Mouse (Mus musculus): ENCODE data around the gene Fzr1. TPM values are rescaled to one million over a fixed set of nuclear protein-coding genes. Genes with fewer than 3 reads are reported as not detected.

Gene Fzr1
- polyA plus RNA-seq, 1 experiment from 2014 or later: 45.2 TPM

DNA sequence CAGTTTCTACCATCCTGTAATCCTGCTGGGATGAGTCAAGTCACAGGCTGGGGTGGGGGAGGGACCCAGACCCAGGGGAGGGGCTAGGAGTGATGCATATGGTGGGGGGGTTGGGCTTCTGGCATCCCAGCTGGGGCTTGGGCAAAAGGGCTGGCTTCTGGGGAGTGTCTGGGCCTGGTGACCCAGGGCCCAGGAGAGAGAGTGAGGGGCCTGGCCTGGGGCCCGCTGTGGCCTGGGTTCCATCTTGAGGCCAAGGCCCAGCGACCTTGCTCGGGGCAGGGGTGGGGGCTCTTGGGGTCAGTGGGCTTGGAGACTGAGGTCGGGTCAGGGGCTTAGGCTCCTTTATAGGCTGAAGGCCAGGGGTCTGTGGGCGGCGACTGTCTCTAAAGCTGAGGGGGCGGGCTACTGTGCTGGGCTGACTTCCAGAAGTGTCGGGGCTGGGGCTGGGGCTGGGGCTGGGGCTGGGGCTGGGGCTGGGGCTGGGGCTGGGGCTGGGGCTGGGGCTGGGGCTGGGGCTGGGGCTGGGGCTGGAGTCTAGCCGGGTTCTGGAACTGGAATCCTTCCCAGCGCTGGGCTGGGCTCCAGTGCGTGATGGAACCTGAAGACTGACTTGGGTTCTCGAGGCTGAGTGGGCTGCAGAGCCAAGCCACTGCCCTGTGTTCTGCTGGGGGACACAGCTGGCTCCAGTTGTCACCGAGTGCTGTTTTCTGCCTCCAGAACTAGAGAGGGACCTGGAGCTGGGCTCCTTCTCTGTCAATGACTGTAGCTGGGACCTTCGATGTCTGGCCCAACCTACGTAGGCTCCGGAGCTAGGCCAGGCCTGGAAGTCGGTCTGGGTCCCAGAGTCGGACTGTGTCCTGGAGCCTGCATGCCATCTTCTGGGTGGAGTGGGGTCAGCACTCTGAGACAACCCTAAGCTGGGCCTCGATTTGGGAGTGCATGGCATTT, 42.6 kb downstream of the Fzr1 start:
- peak; percentile 40 for TF ChIP-seq CTCF (IDR thresholded peaks at IDR 0.05; ENCODE audit: low read depth)
- Histone ChIP-seq H3K4me2 (replicated peaks; ENCODE audit: low read depth) (no peak overlapping the region), H3K4me1 (replicated peaks; ENCODE audit: control insufficient read depth, insufficient read depth, low read length) (0 out of 2 replicates have a peak, but pooled peaks cover under 1% of the 10 kb centered on the region), H3K27me3 (replicated peaks; ENCODE audit: control insufficient read depth, insufficient read depth, low read length) (peaks cover 14% of the 10 kb centered on the region), H3K4me3 (ENCODE audit: low read depth, low read length) (no peak overlapping the region), H3K27ac (ENCODE audit: low read depth, low read length) (peak overlapping the region; percentile 28; the same call in 1 of the 2 replicates), H3K9ac (ENCODE audit: low read depth, low read length) (no peak overlapping the region), H3K9me3 (ENCODE audit: control insufficient read depth) (no peaks in the 10 kb centered on the region), H3K36me3 (ENCODE audit: control insufficient read depth, insufficient read depth) (no peaks in the 10 kb centered on the region)
- ATAC-seq: no peak; the same call in 1 of the 2 replicates
- WGBS: 53% methylated on average over 18 of the region's 19 CpGs

DNA sequence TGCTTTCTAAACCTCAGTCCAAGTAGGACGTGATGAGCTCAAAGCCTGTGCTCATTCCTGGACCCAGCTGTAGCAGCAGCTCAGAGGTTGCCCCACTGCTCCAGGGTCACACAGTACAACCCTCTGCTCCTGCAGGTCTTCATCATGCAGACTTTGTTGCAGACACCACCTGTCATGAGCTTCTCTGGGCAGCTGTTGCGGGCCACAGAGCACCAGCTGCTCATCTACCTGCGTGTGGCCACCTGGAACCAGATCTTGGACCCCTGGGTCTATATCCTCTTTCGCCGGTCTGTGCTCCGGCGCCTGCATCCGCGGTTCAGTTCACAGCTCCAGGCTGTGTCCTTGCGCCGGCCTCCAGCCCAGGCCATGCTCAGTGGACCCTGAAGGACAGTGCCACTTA, 44.0 kb downstream of the Fzr1 start:
- Histone ChIP-seq H3K9ac (ENCODE audit: low read depth, low read length) (no peak overlapping the region), H3K4me1 (replicated peaks; ENCODE audit: control insufficient read depth, insufficient read depth, low read length) (0 out of 2 replicates have a peak, but pooled peaks cover 5% of the 10 kb centered on the region), H3K4me2 (replicated peaks; ENCODE audit: low read depth) (no peak overlapping the region), H3K36me3 (ENCODE audit: control insufficient read depth, insufficient read depth) (no peaks in the 10 kb centered on the region), H3K9me3 (ENCODE audit: control insufficient read depth) (no peaks in the 10 kb centered on the region), H3K27ac (ENCODE audit: low read depth, low read length) (no peak overlapping the region), H3K27me3 (replicated peaks; ENCODE audit: control insufficient read depth, insufficient read depth, low read length) (peaks cover 14% of the 10 kb centered on the region), H3K4me3 (ENCODE audit: low read depth, low read length) (no peak overlapping the region)
- WGBS: 80% methylated on average over 11 of the region's 11 CpGs
- TF ChIP-seq CTCF (IDR thresholded peaks at IDR 0.05; ENCODE audit: low read depth): no peak
- no peak for ATAC-seq

DNA sequence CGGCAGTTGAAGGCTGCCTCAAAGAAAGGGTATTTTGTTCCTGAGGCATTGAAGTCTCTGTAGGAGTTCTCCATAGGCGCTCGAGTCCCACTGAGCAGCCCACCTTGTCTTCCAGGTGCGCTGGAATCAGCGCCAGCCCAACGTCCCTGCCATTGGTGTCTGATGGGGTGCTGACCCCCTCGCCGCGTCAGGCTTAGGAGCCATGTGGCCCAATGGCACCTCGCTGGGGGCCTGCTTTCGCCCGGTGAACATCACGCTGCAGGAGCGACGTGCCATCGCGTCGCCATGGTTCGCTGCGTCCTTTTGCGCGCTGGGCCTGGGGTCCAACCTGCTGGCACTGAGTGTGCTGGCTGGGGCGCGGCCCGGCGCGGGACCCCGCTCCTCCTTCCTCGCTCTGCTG, 46.0 kb downstream of the Fzr1 start:
- Histone ChIP-seq H3K4me2 (replicated peaks; ENCODE audit: low read depth) (0 out of 2 replicates have a peak overlapping the region, but pooled peaks have one; percentile 24), H3K27ac (ENCODE audit: low read depth, low read length) (no peak overlapping the region), H3K4me3 (ENCODE audit: low read depth, low read length) (peak overlapping the region; percentile 5; the same call in 1 of the 2 replicates), H3K9ac (ENCODE audit: low read depth, low read length) (no peak overlapping the region), H3K27me3 (replicated peaks; ENCODE audit: control insufficient read depth, insufficient read depth, low read length) (peaks cover 14% of the 10 kb centered on the region), H3K4me1 (replicated peaks; ENCODE audit: control insufficient read depth, insufficient read depth, low read length) (peaks cover 12% of the 10 kb centered on the region; the same call in 1 of the 2 replicates), H3K36me3 (ENCODE audit: control insufficient read depth, insufficient read depth) (no peaks in the 10 kb centered on the region), H3K9me3 (ENCODE audit: control insufficient read depth) (no peaks in the 10 kb centered on the region)
- ATAC-seq: no peak
- WGBS: 37% methylated on average over 29 of the region's 29 CpGs
- no peak for TF ChIP-seq CTCF (IDR thresholded peaks at IDR 0.05; ENCODE audit: low read depth)

DNA sequence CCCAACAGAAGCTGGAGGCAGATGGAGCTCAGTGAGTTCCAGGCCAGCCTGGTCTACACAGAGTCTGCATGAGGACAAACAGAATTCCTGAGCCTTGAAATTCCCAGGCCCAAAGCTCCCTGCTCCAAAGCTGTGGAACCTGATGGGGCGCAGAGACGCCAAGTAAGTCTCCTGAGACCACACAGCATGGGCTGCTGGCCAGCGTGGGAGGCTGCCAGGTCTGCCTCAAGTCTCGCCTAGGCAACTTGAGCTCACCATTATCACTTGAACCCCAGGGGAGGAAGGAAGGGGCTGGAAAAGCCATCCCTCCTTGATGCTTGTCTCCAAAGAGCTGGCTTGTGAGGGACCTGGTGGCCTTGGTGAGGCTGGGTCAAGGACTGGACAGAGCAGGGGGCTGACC, 48.3 kb downstream of the Fzr1 start:
- H3K4me2 ChIP-seq (replicated peaks; ENCODE audit: low read depth): peak overlapping the region; percentile 30; the same call in 1 of the 2 replicates
- H3K4me1 ChIP-seq (replicated peaks; ENCODE audit: control insufficient read depth, insufficient read depth, low read length): peaks cover 12% of the 10 kb centered on the region; the same call in 1 of the 2 replicates
- peaks cover 14% of the 10 kb centered on the region for H3K27me3 ChIP-seq (replicated peaks; ENCODE audit: control insufficient read depth, insufficient read depth, low read length)
- no peak overlapping the region for H3K4me3 ChIP-seq (ENCODE audit: low read depth, low read length)
- WGBS: 55% methylated on average over 4 of the region's 4 CpGs
- peak overlapping the region; percentile 57 for H3K27ac ChIP-seq (ENCODE audit: low read depth, low read length)
- no peaks in the 10 kb centered on the region for H3K9me3 ChIP-seq (ENCODE audit: control insufficient read depth)
- H3K9ac ChIP-seq (ENCODE audit: low read depth, low read length): no peak overlapping the region; the same call in 1 of the 2 replicates
- TF ChIP-seq CTCF (IDR thresholded peaks at IDR 0.05; ENCODE audit: low read depth): no peak
- H3K36me3 ChIP-seq (ENCODE audit: control insufficient read depth, insufficient read depth): peaks cover 20% of the 10 kb centered on the region
- ATAC-seq: peak; percentile 9; the same call in 1 of the 2 replicates

DNA sequence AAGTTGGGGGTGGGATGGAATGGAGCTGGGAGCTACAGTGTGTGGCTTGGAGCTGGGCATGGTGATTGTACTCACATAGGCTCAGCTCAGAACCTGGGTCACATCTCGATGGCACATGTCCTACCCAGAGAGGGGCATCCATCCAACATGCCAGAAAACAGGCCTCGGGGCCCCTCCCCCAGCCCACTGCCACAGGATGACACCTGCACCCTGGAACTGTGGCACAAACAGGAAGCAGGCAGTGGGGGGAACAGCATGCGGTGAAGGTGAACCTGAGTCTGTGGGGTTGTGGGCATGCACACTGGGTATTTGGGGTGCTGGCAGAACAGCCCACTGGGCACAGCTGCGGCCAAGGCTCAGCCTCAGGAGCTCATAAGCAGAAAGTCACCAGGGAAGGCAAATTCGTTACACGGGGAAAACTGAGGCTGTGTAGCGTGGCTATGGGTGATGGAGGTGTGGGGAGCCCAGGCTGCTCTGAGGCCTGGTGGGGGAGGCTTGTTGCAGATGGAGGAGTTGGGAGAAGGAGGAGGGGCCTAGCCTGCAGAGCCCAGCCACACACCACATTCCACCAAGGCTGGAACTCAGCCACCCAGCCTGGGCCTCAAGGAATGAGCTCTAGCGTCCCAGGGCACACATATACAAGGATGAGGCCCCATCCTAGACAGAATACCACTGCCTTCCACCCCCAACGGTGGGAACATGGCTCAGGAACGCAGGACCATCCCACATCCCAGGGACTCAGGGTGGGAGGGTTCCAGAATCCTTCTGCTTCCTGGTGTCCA, 48.9 kb downstream of the Fzr1 start:
- Histone ChIP-seq H3K27ac (ENCODE audit: low read depth, low read length) (peak overlapping the region; percentile 60), H3K36me3 (ENCODE audit: control insufficient read depth, insufficient read depth) (peaks cover 27% of the 10 kb centered on the region), H3K4me2 (replicated peaks; ENCODE audit: low read depth) (peak overlapping the region; percentile 55), H3K9ac (ENCODE audit: low read depth, low read length) (peak overlapping the region; percentile 13), H3K4me3 (ENCODE audit: low read depth, low read length) (no peak overlapping the region), H3K9me3 (ENCODE audit: control insufficient read depth) (no peaks in the 10 kb centered on the region), H3K27me3 (replicated peaks; ENCODE audit: control insufficient read depth, insufficient read depth, low read length) (peaks cover 14% of the 10 kb centered on the region), H3K4me1 (replicated peaks; ENCODE audit: control insufficient read depth, insufficient read depth, low read length) (peaks cover 12% of the 10 kb centered on the region; the same call in 1 of the 2 replicates)
- 60% methylated on average over 10 of the region's 10 CpGs for WGBS
- ATAC-seq: peak; percentile 32; the same call in 1 of the 2 replicates
- no peak for TF ChIP-seq CTCF (IDR thresholded peaks at IDR 0.05; ENCODE audit: low read depth)

All from intestine, postnatal 0 days (tissue).